Mouse (Mus musculus) A20 (cell line): ENCODE measurements around the gene Ptov1.
A peak's percentile ranks its signal among the peaks of the same experiment; 100 is the strongest.

ENCODE experiments used
- DNase-seq: peaks from one replicate; pipeline ENCODE4 v3.0.0-alpha.2; 2011; ENCODE audit warnings: low read depth, low spot score

Gene Ptov1

GRCm38 (mm10) chr7:44869697-44870528 is at the start of gene Ptov1:
TSS of gene Ptov1 (minus strand) at chr7:44869788.
- peak; percentile 80 for DNase-seq

DNA sequence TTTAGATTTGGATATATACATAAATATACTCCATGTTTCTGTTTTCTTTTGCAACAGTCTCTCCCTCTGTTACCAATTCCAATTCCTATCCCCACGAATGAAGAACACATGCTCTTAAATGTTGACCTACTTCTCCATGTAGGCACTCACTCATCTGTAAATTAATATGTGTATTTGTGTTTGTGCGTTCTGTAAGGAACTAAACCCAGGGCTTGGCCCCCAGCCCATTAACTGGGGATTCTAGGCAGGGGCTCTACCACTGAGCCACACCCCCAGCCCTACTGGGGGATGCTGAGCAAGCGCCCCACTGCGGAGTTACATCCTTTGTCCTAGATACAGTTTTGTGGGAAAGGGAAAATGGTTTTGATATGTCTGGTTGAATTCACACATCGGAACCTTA is 49.5 kb upstream of the Ptov1 start:
- DNase-seq: no peak

DNA sequence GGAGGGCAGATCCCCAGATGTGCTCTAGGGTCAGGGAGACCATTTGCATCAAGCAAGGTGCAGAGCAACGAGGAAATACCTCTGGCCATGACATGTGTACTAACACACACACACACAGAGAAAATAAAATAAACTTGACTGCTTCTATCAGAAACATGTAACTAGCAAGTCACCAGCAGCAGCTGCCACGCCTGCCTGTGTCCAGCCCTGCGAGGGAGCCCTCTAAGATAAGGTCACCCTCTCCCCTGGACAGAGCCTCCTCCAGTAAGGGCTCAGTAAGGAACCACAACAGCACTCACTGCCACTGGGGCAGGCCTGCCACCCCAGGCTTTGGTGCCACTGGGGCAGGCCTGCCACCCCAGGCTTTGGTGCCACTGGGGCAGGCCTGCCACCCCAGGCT is 48.6 kb upstream of the Ptov1 start:
- no peak for DNase-seq

- DNase-seq: no peak
Measured at GRCm38 (mm10) chr7:44916881-44917280, 47.3 kb upstream of the Ptov1 start.

DNA sequence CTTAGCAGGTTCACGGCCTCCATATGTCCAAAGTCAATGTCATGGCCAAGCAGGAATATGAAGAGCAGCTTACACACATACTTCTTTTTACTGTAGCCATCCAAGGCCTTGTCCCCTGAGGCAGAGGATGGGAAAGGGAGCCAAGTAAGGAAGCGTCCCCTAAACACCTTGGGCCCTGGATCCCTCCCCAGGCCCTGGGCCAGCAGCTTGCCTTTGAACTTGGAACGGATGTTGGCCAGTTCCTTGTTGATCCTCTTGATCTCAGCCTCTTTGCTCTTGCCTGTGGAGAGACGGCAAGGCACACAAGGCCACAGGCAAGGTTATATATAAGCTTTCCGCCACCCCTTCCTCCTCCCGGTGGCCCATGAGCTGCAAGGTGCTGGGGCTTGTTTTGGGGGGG is 46.6 kb upstream of the Ptov1 start:
- DNase-seq: no peak

- no peak for DNase-seq
Measured at GRCm38 (mm10) chr7:44915314-44915713, 45.7 kb upstream of the Ptov1 start.

GRCm38 (mm10) chr7:44914396-44914795 is 44.8 kb upstream of the Ptov1 start:
- no peak for DNase-seq

DNA sequence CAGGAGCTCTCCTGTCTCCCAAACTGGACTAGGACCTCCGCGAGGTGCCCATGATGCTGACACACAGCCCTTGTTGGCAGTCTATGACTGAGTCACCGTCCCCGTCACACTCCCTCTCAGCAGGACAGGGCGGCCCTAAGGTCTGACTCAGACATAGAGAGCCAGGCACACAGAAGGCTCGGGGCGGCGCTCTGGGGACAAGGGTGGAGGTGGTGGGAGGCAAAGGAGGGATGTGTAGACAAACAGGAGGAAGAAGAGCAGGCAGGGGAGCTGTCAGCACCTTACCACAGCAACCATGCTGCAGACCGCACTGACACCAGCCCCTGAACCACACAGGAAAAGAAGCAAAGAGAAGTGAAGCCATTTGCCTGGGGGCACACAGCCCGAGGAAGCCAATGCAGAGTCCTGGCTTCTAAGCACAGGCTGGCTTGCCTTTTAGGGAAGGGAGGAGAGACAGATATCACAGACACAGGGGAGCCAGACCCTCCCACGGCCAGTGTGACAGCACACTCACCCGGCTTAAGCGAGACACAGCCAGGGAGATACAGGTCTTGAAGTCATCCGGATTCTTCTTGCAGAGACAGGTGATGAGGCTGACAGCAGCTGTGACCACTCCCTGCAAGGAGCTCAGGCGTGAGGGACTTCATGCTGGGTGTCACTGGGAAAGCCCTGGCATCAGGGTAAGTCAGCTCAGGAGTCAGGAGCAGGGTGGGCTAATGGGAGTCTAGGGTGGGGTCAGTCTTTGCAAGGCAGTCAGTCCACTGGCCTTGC is 39.3 kb upstream of the Ptov1 start:
- no peak for DNase-seq

DNA sequence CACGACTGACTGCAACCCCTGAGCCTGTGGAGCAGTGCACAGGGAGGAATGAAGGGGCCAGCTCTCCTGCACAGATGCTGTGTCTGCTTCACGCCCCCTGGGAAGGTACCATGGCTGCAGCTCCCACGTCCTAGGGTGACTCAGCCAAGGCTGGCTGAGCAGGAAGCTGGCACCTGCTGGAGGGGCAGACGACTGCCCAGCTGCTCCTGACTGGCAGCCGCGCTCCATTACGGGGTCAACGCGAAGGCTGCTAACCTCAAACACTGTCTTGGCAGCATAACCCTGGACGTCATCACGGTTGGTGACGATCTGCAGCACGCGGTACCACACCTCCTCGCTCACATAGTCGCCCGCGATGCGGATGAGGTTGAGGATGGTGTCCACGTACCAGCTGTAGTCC is 35.8 kb upstream of the Ptov1 start:
- DNase-seq: no peak

DNA sequence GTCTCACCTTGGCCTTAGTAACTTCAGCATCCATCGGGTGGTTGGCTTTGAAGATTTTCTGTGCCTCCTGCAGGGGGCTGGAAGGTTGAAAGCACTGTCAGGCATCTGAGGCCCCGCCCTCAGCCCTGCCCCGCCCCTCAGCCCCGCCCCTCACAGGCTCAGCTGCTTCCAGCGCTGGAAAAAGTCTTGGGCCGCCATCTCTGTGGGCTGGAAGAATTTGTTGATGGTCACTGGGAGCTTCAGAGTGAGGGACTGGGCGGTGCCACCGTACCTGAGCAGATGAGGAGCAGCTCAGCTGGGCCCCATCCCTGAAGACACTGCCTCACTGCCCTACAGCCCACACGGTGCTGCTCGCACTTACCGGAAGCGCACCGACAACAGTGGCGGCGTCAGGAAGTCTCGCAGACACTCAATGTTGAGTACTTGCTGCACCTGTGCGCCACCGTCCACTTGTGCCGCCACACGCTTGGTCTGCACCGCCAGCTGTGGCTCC is 31.7 kb upstream of the Ptov1 start:
- DNase-seq: peak; percentile 82

DNA sequence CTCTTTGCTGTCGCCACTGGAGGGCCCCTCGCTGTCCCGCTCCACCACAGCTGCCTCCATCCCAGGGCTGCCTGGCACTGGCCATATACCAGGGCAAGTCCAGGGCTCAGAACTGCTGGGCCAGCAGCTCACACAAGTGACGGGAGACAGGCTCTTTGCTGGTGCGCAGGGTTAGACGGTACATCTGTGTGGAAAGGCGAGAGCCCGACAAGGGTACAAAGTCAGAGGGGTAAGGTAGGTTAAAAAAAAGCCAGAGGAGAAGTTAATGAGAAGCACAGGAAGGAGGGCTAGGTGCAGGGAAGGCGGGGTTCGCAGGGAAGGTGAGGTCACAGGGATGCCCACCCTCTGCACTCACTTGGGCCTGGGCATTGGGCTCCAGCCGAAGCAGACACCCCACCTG is 31.0 kb upstream of the Ptov1 start:
- no peak for DNase-seq

GRCm38 (mm10) chr7:44898607-44899006 is 29.0 kb upstream of the Ptov1 start:
- peak; percentile 31 for DNase-seq

- no peak for DNase-seq
Measured at GRCm38 (mm10) chr7:44896499-44896898, 26.9 kb upstream of the Ptov1 start.

DNA sequence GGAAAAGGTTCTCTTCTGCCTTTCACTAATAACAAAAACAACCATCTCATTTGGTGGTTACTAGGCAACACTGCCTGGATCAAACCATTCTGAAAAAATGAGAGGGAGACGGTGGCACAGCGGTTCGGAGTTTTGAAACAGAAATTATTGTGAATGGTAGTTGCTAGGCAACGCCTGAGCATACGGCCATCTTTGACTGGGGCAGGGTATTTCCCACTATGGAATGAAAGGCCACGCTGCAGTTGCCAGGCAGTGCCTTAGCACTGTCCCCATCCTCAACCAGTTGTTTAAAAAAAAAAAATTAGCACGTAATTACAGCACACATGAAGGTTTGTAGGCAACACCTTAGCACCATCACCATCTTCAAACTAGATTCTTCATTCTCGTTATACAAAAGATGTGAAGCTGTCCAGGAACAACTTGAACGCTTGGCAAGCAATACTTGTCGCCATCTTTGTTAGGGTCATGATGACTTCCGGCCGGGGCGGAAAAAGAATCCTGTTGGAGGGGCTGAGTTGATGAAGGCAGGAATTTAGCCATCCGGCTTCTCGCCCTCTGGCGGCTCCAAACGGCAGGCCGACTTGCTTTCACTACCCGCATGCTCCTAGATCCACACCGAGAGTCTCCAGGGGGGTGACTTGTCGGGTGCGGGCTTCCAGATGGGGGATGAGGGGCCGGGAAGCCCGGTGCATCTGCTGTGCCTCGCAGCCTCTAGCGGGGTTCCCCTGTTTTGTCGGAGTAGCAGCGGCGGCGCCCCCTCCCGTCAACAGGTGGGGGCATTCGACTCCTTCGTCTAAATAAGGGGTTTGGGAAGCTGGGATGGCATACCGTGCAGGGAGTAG is 26.2 kb upstream of the Ptov1 start, which contains the start of gene Fuz:
Fuz (plus strand) TSS at position 487 of the 842 bp plus-strand sequence.
- peak; percentile 98 for DNase-seq

GRCm38 (mm10) chr7:44895206-44895592 is 25.6 kb upstream of the Ptov1 start:
- no peak for DNase-seq

- DNase-seq: no peak
Measured at GRCm38 (mm10) chr7:44894175-44894574, 24.6 kb upstream of the Ptov1 start.

DNA sequence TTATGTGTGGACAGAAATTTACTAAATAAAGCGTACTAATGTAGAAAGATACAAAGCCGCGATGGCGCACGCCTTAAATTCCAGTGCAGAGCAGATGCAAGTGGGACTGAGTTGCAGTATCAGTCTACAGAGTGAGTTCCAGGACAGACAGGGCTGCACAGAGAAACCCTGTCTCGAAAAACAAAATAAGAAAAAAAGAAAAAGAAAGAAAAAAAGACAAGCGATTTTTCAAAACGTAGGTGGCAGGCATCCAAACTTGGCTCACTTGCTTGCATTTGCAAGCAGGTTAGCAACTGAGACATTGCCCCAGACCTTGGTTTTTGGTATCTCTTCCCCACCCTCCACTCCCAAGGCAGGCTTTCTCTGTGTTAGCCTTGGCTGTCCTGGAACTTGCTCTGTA is 23.6 kb upstream of the Ptov1 start:
- peak; percentile 17 for DNase-seq

DNA sequence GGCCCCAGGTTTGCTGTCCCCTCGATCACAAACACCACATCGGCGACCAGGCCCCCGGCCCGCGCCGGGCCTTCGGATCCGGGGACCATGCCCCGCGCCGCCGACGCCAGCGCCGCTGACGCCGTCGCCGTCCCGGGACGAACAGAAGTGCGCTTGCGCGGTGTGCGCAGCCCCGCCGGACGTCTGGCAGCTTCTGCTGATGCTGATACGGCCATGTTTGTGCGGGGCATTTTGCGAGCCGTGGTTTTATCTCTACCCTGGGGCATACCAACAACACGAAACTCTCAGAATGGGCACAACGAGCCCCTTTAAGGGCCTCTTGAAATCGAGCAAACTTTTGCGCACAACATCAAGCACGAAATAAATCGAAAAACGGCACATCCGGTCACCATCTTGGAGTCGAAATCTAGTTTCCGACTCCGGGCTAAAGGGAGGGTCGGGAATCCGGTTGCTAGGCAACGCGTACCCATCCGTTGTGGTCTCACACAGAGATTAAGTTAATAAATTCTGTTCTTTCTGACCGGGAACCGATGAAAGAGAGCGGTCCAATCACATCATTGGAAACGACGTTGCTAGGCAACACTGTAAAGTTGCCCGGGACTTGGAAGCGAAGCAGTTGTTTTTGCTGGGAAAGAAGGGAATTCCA is 22.8 kb upstream of the Ptov1 start, which contains the start of gene Med25:
Med25 (minus strand) TSS at position 437 of the 646 bp plus-strand sequence.
- peak; percentile 95 for DNase-seq

DNA sequence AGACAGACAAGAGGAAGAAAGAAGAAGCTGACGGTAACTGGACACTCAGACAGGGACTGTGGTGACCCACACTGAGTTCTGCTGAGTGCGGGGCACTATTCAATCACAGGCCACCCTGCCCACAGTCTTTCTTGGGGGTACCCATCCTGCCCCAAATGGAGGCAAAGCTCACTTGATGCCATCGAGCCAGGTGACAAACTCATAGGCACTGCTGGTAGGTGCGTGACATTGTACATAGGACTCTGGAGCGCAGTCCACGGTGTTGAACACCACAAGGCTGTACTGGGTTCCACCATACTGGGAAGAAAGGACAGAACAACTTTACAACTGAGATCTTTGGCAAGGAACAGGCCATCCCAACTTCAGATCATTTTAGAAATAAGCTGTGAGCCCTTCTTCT is 22.0 kb upstream of the Ptov1 start:
- DNase-seq: peak; percentile 48

DNA sequence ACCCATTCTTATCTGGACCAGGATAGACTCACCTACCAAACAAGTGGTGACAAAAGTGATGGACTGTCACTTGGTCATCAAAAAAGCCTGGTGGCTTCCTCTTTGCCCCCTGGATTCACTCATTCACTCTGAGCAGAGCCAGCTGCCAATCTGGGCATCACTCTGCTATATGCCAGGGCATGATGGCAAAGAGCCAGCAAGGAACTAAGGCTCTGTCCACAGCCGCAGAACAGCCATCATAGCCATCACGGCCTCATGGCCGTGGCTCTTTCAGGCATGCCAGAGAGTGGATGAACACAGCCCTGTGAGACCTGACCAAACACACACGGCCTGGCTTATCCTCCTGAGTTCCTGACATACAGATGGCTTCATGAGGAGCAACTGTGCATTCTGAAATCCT is 21.1 kb upstream of the Ptov1 start:
- DNase-seq: no peak

- peak; percentile 14 for DNase-seq
Measured at GRCm38 (mm10) chr7:44890180-44890579, 20.6 kb upstream of the Ptov1 start.
